Mouse (Mus musculus) c-Kit-positive CD71-positive TER-119-negative erythroid progenitor cells, embryonic 14.5 days (primary cell): ENCODE results near the gene Amd1.

ENCODE experiments used
- DNase-seq: peaks from one replicate; pipeline ENCODE4 v3.0.0-alpha.2; 2013; ENCODE audit warnings: low read depth

Gene Amd1

DNA sequence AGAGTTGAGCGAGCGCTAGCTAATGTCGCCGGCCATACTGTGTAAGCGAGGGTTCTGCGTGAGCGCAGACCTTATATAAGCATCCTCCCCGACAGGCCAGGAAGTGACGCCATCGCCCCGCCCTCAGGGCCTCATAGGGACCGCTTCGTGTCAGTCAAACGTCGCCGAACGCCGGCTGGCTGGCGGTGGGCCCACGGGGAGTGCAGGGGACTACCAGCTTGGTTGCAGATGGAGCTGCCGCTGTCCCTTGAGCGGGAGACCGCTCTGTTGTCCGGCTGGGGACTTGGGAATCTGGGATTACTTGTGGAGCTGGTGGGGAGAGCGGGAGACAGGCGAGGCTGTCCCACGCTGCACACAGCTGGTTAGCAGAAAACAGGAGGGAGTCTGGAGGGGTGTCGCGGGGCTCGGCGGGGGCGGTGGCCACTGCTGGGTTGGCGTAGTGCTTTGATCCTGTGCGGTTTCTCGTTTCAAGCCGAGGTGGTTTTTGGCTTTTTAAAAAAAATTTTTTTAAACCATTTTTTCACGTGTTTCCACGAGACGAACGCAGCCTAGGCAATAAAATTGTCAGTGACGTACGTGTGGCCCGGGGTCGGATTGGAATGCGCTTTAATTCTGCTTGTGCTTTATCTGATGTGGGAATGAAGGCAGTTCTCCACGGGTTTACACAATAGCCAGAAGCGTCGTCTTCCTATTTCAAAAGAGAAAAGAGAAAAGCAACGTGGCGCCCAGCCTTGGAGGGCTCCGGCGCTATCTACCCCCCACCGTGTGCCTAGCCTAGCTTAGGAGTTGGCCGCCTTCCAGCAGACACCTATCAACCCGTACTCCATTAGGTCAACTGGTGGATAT is at the start of gene Amd1:
Amd1 (minus strand) TSS at position 47 of the 846 bp plus-strand sequence.
- DNase-seq: peak; percentile 96

DNA sequence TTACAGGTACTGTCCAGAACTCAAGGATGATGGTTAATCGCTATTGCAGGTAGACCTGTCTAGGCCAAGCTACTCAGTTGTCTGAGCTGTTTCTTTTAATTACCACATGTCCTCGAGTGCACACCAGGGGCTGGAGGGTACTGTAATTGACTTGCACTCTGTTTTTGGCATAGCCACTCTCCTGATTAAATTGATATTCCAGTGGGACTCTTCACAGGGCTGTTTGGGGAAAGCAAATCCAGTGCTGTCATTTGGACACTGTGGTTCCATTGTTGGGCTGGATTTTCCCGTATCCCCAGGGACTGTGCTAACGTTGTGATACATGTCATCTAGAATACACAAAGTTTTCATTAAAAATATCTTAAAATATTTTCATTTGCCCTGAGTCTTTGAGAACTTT is 49.2 kb upstream of the Amd1 start:
- no peak for DNase-seq

DNA sequence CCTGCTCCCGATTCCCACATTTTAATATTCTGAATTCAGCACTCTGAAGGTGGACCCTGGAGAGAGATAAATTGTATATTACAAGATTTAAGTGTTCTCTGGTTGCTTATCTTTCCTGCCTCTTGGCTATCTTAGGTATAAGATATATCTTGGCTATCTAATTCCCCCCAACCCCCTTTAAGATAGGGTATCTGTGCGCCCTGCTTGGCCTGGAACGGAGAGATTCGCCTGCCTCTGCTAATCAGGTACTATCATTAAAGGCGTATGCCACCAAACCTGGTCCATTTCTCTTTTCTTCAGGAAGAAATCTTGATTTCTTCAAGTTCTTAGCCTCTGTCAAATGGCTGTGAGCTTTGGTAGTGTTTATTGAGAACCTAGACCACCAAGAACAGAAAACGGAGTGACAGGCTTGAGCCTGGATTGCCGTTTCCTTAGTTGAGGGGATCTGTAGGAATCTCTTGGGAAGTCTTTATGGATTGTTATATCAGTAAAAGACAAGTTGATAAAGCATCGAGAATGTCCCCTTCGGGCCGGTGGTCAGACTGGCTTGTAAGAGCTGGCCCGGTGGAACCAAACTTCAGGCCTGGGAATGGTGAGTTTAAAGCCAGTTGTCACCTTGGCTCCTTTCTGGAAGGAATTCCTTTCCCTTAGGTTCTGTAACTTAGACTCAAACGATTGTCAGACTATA is 48.4 kb upstream of the Amd1 start:
- DNase-seq: peak; percentile 27

DNA sequence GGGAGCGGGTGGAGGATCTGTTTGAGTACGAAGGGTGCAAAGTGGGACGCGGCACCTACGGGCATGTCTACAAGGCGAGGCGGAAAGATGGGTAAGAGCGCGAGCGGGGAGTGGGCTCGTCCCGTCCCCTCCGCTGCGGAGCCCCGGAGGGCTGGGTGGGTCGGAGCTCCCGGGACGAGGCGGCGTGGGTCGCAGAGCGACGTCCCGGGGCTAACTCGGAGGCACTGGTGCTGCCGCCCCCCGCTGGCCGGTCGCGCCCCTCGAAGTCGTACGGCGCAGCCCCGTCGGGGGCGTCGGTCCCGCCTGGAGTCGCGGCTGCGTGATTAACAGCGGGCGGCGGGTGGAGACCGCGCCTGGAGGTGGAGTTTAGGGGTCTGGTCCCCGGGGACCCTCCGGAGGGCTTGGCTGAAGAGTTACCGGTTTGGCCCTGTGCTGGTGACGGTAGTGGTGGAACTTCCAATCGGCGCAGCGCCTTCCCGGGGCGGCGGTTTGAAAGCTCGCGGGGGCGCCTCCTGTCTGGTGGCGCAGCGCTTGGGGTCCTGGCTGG is 47.7 kb upstream of the Amd1 start:
- peak; percentile 34 for DNase-seq

DNA sequence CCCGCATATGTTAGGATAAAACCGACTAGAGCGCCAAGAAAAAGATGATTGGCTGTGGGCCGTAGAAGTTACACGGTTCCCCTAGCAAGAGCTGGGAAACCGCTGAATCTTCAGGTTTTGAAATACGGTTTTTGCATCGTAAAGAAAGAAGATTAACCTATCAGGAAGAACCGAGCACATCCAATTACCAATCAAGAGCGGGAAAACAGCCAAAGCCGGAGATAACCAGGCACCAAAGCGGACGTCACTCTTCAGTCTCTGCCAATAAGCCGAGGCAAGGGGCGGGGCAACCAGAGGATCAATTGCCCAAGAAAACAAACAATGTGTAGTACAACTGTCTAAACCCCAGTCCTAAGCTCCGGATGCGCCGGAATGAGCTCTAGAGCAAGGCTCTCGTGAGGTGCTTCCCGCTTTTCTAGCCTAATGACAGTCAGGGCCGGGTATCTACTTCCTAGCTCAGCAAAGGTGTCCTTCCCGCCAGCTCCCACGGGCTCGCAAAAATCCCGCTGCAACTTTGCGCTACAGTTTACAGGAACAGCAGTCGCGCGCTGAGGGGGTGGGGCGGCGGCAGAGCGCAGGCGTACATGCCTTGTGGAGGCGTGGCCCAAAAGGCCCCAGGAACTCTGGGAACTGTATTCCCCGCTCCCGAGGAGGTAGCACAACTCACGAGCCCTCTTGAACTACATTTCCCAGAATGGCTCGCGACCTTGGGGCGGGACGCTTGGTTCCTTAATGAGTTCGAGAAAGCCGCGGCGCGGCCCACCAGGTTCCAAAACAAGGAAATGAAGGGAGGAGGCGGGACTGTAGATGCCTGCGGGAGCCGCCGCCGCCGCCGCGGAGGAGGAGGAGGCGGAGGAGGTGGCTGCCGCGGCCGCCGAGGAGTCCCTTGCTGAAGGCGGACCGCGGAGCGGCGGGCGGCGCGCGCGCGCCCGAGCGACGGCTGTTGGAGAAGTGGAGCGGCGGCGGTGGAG is 46.9 kb upstream of the Amd1 start:
- DNase-seq: peak; percentile 100

DNA sequence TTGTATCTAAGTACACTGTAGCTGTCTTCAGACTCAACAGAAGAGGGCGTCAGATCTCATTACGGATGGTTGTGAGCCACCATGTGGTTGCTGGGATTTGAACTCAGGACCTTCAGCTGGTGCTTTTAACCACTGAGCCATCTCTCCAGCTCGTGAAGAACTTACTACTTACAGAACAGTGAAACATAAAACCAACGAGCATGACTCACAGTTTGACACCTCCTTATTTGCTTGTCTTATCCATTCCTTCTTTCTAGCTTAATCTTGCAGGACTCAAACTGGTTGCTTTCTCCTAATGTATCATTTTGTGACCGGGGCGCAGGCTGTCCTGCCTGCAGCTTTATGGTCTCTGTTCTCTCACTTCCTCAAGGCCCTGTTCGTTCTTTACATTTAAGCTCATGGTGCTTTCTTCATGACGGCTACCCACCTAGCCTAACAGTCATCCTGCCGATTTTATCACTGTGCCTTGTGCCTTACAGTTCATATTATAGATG is 45.5 kb upstream of the Amd1 start:
- peak; percentile 24 for DNase-seq

DNA sequence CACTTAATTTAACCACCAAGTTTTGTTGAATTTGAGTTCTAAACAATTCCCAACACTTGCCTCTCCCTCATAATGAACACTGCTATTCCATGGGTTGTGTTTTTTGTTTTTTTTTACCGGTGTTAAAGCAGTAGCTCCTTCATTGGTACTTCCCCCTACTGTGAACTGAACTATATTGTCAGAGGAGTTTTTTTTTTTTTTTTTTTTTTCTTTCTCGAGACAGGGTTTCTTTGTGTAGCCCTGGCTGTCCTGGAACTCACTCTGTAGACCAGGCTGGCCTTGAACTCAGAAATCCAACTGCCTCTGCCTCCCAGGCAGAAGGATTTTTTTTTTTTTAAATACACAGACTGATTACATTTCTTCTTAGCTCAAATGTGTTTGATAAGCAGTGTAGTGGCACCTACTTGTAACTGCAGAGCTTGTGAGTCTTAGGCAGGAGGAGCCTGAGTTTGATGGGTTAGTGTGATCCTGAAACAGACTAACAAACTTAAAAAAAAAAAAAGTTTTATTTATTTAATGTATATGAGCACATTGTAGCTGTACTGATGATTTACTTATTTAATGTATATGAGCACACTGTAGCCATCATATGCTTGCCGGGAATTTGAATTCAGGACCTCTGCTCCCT is 44.9 kb upstream of the Amd1 start:
- no peak for DNase-seq

DNA sequence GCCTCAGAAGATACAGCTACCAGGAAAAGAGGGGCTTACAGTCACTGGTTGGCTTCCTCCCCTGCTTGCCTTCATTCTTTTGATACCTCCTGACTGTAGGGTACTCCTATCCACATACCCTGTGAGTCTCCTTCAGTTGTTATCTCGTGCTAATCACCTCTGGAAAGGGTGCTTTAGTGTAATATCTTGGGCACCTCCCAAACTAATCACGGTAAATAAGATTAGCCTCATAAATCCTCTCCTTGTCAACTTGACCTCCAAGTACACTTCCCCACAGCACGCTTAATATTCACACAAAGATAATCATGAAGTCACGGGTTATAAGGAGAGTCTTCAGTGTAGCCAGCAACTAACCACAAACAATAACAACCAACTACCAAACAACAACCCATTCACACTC is 40.0 kb upstream of the Amd1 start:
- no peak for DNase-seq

DNA sequence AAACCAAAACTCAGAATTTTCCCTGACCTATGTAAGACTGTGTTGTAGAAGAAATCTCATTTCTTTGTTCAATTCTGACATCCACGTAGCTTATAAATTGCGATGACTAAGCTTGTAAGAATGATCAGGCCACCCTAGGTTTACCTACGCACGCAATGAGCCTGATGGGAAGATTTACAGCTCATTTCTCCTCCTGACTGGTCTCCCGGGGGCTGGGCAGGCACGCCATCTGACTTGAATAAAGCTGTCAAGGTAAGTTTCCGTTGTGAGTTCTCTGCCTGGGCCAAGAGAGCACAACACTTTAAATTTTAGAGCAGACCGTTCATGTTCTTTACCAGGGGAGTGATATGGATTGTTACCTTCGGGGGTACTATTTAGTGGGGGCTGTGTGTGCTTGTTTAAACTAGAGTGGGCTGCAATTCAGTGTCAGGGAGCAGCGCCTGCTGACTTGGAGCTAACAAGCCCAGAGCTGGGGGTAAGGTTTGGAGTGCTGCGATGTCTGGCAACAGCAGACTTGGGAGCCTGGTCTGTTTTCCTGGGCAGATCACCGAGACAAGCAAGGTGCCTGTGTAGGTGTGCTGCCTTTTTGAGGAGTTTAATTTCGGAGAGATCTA is 37.5 kb upstream of the Amd1 start, which contains the start of gene Cdk19:
Cdk19 (plus strand) TSS at position 214 of the 614 bp plus-strand sequence.
- DNase-seq: no peak

DNA sequence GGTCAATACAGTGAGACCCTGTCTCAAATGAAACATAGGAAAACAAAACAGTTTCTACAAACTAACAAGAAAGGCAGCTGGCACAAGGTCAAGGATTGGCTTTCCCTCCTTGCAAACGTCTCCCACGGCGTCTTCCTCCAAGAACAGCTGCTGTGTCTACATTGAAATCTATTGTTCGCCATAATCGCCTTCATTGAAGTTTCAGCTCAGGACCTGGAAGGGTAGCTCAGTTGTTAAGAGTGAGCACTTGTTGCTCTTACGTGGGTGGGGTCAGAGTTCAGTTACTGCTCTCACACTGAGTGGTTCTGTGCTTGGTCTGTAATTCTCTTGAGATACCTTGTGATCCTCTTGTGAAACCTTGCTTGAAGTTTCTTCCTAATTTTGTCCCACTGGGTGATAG is 30.9 kb upstream of the Amd1 start:
- DNase-seq: no peak

DNA sequence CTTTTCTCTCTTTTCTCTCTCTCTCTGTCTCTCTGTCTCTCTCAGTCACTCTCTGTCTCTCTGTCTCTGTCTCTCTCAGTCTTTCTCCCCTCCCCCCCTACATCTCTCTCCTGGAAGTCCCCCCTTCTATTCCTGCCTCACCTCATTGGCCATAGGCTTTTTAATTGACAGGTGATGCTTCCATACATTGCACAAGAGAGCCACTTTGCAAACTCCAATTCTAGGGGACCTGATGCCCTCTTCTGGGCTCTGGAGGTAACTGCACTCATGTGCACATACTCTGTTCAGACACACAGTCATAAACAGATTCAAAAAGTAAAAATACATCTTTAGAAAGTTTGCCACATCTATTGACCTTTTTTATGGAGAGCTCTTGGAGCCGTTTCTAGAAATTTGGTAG is 28.3 kb upstream of the Amd1 start:
- peak; percentile 23 for DNase-seq

DNA sequence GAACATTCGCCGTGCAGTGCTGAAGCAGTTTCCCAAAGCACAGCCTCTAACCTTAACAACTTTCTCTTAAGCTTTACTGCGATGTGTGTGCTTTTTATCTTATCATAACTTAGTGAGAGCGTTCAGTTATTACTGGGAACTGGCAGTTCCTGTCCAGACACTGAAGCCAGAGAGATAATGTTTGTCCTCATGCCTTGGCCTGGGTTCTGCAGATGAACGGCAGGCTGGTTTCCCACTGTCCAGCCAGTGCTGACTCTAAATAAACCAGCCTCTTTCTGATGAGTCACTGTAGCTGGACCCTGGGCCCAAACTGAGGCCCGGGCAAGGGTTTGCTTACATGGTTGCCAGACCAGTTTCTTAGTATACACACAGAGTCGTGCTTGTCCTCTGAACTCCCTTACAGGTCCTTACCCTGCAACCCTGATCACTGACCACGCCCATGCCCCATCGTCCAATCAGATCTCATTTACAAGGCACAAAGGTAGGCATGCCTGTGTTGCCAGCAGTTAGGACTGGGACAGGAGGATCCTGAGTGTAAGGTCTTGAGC is 26.1 kb upstream of the Amd1 start:
- DNase-seq: peak; percentile 91

DNA sequence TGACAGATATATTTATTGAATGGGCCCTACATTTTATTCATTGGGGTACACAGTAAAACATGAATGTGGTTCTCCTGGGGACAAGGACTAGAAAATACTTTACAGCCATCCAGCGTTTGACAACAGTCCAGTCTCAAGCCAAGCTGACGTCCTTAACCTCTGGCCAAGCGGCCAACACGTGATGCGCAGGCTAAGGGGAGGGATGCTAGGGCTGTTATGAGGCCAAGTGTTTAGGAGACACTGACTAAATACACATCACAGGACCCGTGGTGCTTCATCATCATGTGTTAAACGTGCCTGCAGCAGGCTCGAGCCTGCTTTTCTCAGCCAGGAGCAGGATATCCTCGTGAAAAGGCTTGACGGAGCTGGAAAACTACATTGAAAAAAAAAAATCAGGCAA is 18.3 kb upstream of the Amd1 start:
- DNase-seq: no peak

DNA sequence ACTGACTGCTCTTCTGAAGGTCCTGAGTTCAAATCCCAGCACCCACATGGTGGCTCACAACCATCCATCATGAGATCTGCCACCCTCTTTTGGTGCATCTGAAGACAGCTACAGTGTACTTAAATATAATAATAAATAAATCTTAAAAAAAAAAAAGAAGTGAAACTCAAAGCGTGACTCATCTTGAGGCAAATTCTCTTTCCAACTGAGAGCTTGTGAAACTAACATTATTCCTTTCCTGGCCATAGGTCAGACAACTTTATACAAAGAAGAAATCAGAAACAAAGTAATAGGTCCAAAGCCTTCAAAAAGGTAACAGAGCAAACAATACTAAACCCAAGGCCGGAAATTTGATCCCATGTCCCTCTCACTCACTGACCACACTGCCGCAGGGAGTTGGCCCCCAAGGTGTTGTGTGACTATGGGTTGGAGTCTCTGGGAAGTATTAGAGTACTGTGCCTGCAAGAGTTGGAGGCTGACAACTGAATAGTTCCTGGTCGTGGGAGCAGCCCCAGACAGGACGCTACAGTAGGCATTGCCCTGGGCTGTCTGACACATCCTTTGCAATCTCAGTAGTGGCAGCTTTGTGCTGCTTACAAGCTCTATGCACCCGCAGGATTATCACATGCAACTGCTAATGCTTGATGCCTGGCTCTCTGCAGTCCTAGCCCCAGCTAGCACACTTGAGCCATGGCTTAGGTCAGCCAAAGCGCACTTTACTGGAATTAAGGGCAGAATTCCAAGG is 15.0 kb upstream of the Amd1 start:
- no peak for DNase-seq

DNA sequence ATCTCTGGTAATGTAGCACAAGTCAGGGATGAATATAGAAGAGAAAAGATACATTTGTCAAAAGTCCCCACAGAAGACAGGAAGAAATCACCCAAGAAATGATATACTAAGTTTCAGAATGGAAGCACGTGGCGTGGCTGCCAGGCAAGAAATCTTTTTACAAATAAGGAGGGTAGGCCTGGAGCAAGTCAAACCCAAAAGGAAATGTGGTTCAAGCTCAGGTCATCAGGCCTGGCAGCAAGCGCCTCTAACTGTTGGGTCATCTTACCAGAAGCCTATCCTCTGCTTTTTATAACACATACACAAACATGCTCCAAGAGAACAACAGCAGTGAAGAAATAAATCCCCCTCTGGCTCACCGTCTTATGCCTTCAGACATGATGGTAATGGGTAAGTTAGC is 10.8 kb upstream of the Amd1 start:
- DNase-seq: no peak

DNA sequence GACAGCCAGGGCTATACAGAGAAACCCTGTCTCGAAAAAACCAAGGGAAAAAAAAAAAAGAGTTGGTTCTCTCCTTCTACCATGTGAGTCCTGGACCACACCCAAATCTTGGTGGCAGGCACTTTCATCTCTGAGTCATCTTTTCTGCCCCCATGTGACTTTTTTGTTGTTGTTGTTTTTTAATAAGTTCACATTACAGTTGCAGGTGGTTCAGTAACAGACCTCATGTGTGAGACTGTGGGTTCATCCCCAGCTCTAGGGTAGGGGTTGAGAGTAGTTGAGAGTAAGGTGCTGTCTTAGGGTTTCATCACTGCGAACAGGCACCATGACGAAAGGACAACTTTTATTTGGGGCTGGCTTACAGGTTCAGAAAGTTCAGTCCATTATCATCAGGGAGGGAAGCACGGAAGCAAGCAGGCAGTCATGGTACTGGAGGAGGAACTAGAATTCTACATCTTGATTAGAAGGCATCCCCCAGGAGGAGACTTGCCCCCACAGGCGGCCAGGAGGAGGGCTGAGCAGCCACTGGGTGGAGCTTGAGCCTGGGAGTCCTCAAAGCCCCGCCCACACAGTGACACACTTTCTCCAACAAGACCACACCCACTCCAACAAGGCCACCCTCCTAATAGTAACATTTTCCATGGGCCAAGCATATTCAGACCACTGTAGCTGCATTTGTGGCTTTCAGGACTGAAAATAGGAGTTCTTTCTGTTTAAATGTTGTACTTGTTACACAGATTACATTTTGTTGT is 8.1 kb upstream of the Amd1 start:
- peak; percentile 86 for DNase-seq

DNA sequence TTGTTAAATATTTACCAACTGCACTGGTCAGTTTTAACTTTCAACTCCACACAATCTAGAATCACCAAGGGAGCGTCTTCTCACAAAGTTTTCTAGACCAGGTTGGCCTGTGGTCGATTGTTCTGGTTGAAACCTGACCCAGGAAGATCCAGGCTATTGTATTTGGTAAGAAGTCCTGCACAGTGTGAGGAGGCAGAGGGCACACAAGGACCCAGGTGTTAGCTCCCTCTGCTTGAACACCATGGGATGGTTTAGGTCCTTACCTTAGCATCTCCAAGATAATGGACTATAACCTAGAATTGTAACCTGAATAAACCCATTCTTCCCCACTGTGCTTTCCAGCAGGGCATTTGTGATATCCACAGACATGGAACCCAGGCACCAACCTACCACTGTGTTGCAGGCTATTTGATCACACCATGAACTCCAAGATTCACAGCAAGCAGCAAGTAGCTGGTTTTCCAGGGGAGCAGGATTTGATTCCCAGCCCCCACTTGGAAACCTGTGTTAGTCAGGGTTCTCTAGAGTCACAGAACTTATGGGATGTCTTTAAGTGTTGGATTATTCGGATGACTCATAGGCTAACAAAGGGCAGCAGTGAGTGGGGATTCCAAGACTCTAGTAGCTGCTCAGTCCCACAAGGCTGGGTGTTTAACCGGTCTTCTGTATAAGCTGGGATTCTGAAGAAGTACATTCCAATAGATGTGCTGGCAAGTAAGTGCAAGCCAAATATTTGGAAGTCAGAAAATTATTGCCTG is 6.0 kb upstream of the Amd1 start:
- DNase-seq: no peak

DNA sequence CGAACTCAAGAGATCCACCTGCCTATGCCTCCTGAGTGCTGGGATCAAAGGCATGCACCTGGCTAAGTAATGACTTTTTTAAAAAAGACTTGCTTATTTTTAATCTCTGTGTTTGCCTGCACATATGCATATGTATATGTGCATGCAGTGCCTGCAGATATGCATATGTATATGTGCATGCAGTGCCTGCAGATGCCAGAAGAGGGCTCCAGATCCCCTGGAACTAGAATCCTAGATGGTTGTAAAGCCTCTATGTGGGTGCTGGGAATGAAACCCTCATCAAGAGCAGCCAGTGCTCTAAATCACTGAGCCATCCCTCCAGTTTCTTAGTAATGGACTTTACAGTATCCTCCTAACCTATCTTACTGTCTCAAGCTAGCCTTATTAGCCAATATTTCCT is 4.0 kb upstream of the Amd1 start:
- DNase-seq: no peak
